Mouse (Mus musculus) liver, embryonic 13.5 days (tissue): ENCODE measurements around the gene Nf1. TPM values are rescaled to one million over a fixed set of nuclear protein-coding genes. Genes with fewer than 3 reads are reported as not detected.

ENCODE experiments used
- ATAC-seq: fragments of 200-750 bp; cut with Nextera tagmentation; 2 replicates; pipeline ENCODE4 v1.8.0; 2017; ENCODE audit warnings: low read depth, mild to moderate bottlenecking, moderate number of reproducible peaks, moderate library complexity
- DNase-seq: peaks from one replicate; pipeline ENCODE4 v3.0.0; 2022
- H3K27ac ChIP-seq: fragments of 300-500 bp; sonication (generic); 2 replicates; pipeline ENCODE4 v1.5.1; 2015; ENCODE audit warnings: moderate library complexity, mild to moderate bottlenecking, inconsistent platforms
- H3K27me3 ChIP-seq: fragments of 300-500 bp; sonication (generic); 2 replicates; pipeline ENCODE4 v1.6.1; 2015; ENCODE audit warnings: mild to moderate bottlenecking, inconsistent platforms
- H3K36me3 ChIP-seq: fragments of 300-500 bp; sonication (generic); 2 replicates; pipeline ENCODE4 v1.6.1; 2015; ENCODE audit warnings: mild to moderate bottlenecking, inconsistent platforms
- H3K4me1 ChIP-seq: fragments of 300-500 bp; sonication (generic); replicated peaks from 2 replicates; pipeline ENCODE4 v1.6.1; 2015; ENCODE audit warnings: inconsistent platforms
- H3K4me2 ChIP-seq: fragments of 300-500 bp; sonication (generic); 2 replicates; pipeline ENCODE4 v1.6.1; 2015; ENCODE audit warnings: inconsistent platforms, mild to moderate bottlenecking, moderate library complexity
- H3K4me3 ChIP-seq: fragments of 300-500 bp; sonication (generic); replicated peaks from 2 replicates; pipeline ENCODE4 v1.5.1; 2015; ENCODE audit warnings: mild to moderate bottlenecking, inconsistent platforms
- H3K9ac ChIP-seq: fragments of 300-500 bp; sonication (generic); 2 replicates; pipeline ENCODE4 v1.6.1; 2015; ENCODE audit warnings: mild to moderate bottlenecking, inconsistent platforms
- H3K9me3 ChIP-seq: fragments of 300-500 bp; sonication (generic); replicated peaks from 2 replicates; pipeline ENCODE4 v1.6.1; 2016; ENCODE audit warnings: inconsistent platforms
- WGBS: fragments of 180-500 bp; shearing (Covaris S2); methylation state at CpG from one replicate; pipeline ENCODE4 v1.1.7; 2015; ENCODE audit not compliant: insufficient replicate concordance; 5-methylcytosine and 5-hydroxymethylcytosine counted together
- polyA plus RNA-seq: library from polyadenylated mRNA; unstranded; fragments of >200 nt; fragmentation: Nextera tagmentation; extraction: Ambion mirVana; gene quantifications from 2 replicates; pipeline ENCODE4 v1.2.1, GENCODE M21; 2015

Gene Nf1
- polyA plus RNA-seq, 1 experiment from 2014 or later = 1.6 TPM

- H3K27ac ChIP-seq = no peak overlapping the region
- WGBS = 54% methylated on average over 6 of the region's 6 CpGs
These were observed 179.8 kb downstream of the Nf1 start for GRCm38 (mm10) chr11:79519299-79519698.

DNA sequence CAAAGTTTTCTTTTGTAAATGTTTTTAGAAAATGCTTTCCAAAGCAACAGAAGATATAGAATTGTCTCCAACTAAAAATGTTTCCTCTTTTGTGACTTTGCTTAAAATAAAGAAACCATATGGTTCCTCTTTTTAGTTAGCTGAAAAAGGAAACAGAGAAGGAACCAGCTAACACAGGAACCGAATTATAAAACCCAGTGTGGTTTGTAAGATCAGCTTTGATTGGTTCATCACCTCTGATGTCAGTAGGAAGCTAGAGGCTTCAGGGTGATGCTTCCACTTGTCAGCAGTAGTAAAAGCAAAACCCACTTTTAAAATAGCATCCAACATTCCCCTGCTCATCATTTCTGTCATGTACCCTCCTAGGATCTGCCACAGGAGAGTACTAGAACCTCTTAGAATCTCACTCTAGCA lies 180.4 kb downstream of the Nf1 start:
- DNase-seq = no peak
- H3K4me2 ChIP-seq = no peak overlapping the region
- ATAC-seq = no peak
- no peaks in the 10 kb centered on the region for H3K9me3 ChIP-seq
- no peak overlapping the region for H3K9ac ChIP-seq
- H3K27ac ChIP-seq = no peak overlapping the region
- H3K4me3 ChIP-seq = no peak overlapping the region
- peaks cover 31% of the 10 kb centered on the region for H3K4me1 ChIP-seq
- no peaks in the 10 kb centered on the region for H3K27me3 ChIP-seq
- peaks cover 10% of the 10 kb centered on the region for H3K36me3 ChIP-seq
- WGBS = 12% methylated on average over 1 of the region's 1 CpGs

More at GRCm38 (mm10) chr11:79519299-79519698, 179.8 kb downstream of the Nf1 start:
- Histone ChIP-seq H3K4me2 (peak overlapping the region; percentile 12; the same call in 1 of the 2 replicates), H3K9me3 (no peaks in the 10 kb centered on the region), H3K4me1 (peaks cover 30% of the 10 kb centered on the region), H3K36me3 (peaks cover 10% of the 10 kb centered on the region), H3K9ac (no peak overlapping the region), H3K27me3 (no peaks in the 10 kb centered on the region), H3K4me3 (no peak overlapping the region)
- DNase-seq (no peak), ATAC-seq (no peak)

GRCm38 (mm10) chr11:79520772-79521171 lies 181.3 kb downstream of the Nf1 start:
- H3K27me3 ChIP-seq = no peaks in the 10 kb centered on the region
- peaks cover 2% of the 10 kb centered on the region; the same call in 1 of the 2 replicates for H3K36me3 ChIP-seq
- no peak for DNase-seq
- no peak overlapping the region for H3K4me3 ChIP-seq
- no peak overlapping the region for H3K27ac ChIP-seq
- ATAC-seq = no peak
- H3K9me3 ChIP-seq = no peaks in the 10 kb centered on the region
- H3K9ac ChIP-seq = no peak overlapping the region
- peaks cover 27% of the 10 kb centered on the region for H3K4me1 ChIP-seq
- peak overlapping the region; percentile 18 for H3K4me2 ChIP-seq

GRCm38 (mm10) chr11:79521930-79522329 lies 182.4 kb downstream of the Nf1 start:
- peak overlapping the region; percentile 21; the same call in 1 of the 2 replicates for H3K4me2 ChIP-seq
- H3K9ac ChIP-seq = no peak overlapping the region

GRCm38 (mm10) chr11:79522944-79523343 lies 183.5 kb downstream of the Nf1 start:
- H3K27ac ChIP-seq = no peak overlapping the region
- no peaks in the 10 kb centered on the region for H3K9me3 ChIP-seq
- peak overlapping the region; percentile 21; the same call in 1 of the 2 replicates for H3K4me2 ChIP-seq
- no peak for ATAC-seq
- H3K4me1 ChIP-seq = peaks cover 43% of the 10 kb centered on the region
- no peak for DNase-seq
- 11% methylated on average over 1 of the region's 1 CpGs for WGBS
- H3K9ac ChIP-seq = no peak overlapping the region
- peak overlapping the region; percentile 28 for H3K4me3 ChIP-seq
- H3K36me3 ChIP-seq = no peaks in the 10 kb centered on the region
- no peaks in the 10 kb centered on the region for H3K27me3 ChIP-seq

More at GRCm38 (mm10) chr11:79521930-79522329, 182.4 kb downstream of the Nf1 start:
- Histone ChIP-seq H3K27me3 (no peaks in the 10 kb centered on the region), H3K4me3 (no peak overlapping the region), H3K36me3 (no peaks in the 10 kb centered on the region), H3K9me3 (no peaks in the 10 kb centered on the region), H3K4me1 (peaks cover 34% of the 10 kb centered on the region), H3K27ac (no peak overlapping the region)
- no peak for DNase-seq
- no peak for ATAC-seq

GRCm38 (mm10) chr11:79523560-79524309 lies 184.2 kb downstream of the Nf1 start, which contains the start of gene Evi2b:
Gene Evi2b (minus strand): TSS chr11:79523762.
- Histone ChIP-seq H3K27ac (peak within 1 kb of the TSS; percentile 59; the same call in 1 of the 2 replicates), H3K4me1 (peaks cover 47% of the 10 kb centered on the region), H3K9ac (0 out of 2 replicates have a peak within 1 kb of the TSS, but pooled peaks have one; percentile 3), H3K4me2 (peak within 1 kb of the TSS; percentile 41), H3K4me3 (peak within 1 kb of the TSS; percentile 42), H3K9me3 (no peaks in the 10 kb centered on the region), H3K27me3 (no peaks in the 10 kb centered on the region), H3K36me3 (no peaks in the 10 kb centered on the region)
- DNase-seq (no peak), ATAC-seq (no peak)
- WGBS = 18% methylated on average over 10 of the region's 10 CpGs

- H3K27ac ChIP-seq = peak overlapping the region; percentile 59; the same call in 1 of the 2 replicates
- peaks cover 47% of the 10 kb centered on the region for H3K4me1 ChIP-seq
These were observed 184.8 kb downstream of the Nf1 start for GRCm38 (mm10) chr11:79524310-79524575.

GRCm38 (mm10) chr11:79526549-79526948 lies 187.1 kb downstream of the Nf1 start:
- Histone ChIP-seq H3K4me1 (peaks cover 53% of the 10 kb centered on the region), H3K4me2 (no peak overlapping the region), H3K4me3 (no peak overlapping the region), H3K36me3 (no peaks in the 10 kb centered on the region), H3K27ac (no peak overlapping the region; the same call in 1 of the 2 replicates), H3K9me3 (no peaks in the 10 kb centered on the region), H3K9ac (no peak overlapping the region), H3K27me3 (no peaks in the 10 kb centered on the region)
- DNase-seq = no peak
- 81% methylated on average over 3 of the region's 3 CpGs for WGBS
- no peak for ATAC-seq

More at GRCm38 (mm10) chr11:79524310-79524575, 184.8 kb downstream of the Nf1 start:
- H3K4me2 ChIP-seq = peak overlapping the region; percentile 41
- H3K9me3 ChIP-seq = no peaks in the 10 kb centered on the region
- H3K4me3 ChIP-seq = no peak overlapping the region
- 0 out of 2 replicates have a peak overlapping the region, but pooled peaks have one; percentile 3 for H3K9ac ChIP-seq
- no peak for ATAC-seq
- DNase-seq = no peak
- H3K27me3 ChIP-seq = no peaks in the 10 kb centered on the region
- no peaks in the 10 kb centered on the region for H3K36me3 ChIP-seq
- WGBS = 61% methylated on average over 1 of the region's 1 CpGs

- H3K9ac ChIP-seq = peak overlapping the region; percentile 13; the same call in 1 of the 2 replicates
- no peaks in the 10 kb centered on the region for H3K9me3 ChIP-seq
- no peak for ATAC-seq
- WGBS = 43% methylated on average over 15 of the region's 15 CpGs
- H3K4me1 ChIP-seq = peaks cover 50% of the 10 kb centered on the region
- H3K4me3 ChIP-seq = no peak overlapping the region
- no peak for DNase-seq
- peak overlapping the region; percentile 71 for H3K27ac ChIP-seq
- no peaks in the 10 kb centered on the region for H3K36me3 ChIP-seq
- H3K27me3 ChIP-seq = no peaks in the 10 kb centered on the region
- H3K4me2 ChIP-seq = peak overlapping the region; percentile 19; the same call in 1 of the 2 replicates
These were observed 187.7 kb downstream of the Nf1 start for GRCm38 (mm10) chr11:79527015-79527738.

DNA sequence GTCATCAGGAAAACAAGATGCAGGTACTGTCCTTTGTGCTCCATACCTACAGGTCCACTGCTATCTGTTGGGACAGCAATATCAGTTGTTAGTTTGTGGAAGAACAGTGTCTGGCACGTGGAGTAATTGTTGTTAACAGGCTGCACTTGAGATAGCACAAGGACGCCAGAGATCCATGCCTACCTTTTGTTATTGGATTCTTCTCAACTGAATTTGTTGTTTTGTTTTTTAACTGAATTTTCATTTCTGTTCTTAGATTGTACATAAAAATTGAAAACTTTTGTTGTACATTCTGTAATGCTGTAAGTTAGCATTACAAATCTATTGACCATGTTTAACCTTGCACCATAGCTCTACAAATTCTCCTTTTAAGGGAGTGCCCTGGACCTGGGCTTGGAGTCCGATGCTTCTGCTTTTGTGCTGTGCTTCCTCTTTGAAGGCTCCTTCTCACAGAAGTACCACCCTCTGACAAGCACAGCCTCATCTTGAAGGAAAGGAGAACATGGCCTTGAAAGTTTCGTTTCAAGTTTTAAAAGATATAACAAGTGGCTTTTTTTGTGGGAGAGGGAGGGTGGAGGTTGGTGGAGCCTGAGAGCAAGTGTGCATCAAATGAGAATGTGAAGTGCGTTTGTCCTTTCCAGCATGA lies 188.4 kb downstream of the Nf1 start:
- WGBS = 32% methylated on average over 5 of the region's 5 CpGs
- DNase-seq = no peak
- Histone ChIP-seq H3K4me1 (peaks cover 50% of the 10 kb centered on the region), H3K27ac (peak overlapping the region; percentile 71), H3K4me3 (no peak overlapping the region), H3K36me3 (no peaks in the 10 kb centered on the region), H3K9ac (0 out of 2 replicates have a peak overlapping the region, but pooled peaks have one; percentile 0), H3K4me2 (peak overlapping the region; percentile 19; the same call in 1 of the 2 replicates), H3K27me3 (no peaks in the 10 kb centered on the region), H3K9me3 (no peaks in the 10 kb centered on the region)
- no peak for ATAC-seq

GRCm38 (mm10) chr11:79528601-79529000 lies 189.1 kb downstream of the Nf1 start:
- ATAC-seq (no peak), DNase-seq (no peak)
- Histone ChIP-seq H3K9me3 (no peaks in the 10 kb centered on the region), H3K4me3 (no peak overlapping the region), H3K9ac (peak overlapping the region; percentile 0; the same call in 1 of the 2 replicates), H3K27me3 (no peaks in the 10 kb centered on the region), H3K36me3 (no peaks in the 10 kb centered on the region), H3K27ac (peak overlapping the region; percentile 54), H3K4me2 (no peak overlapping the region), H3K4me1 (peaks cover 53% of the 10 kb centered on the region)
- 27% methylated on average over 3 of the region's 3 CpGs for WGBS
